Mouse (Mus musculus) heart, adult 2 months (tissue): ENCODE results near the gene Eef2. TPM values are rescaled to one million over a fixed set of nuclear protein-coding genes. Genes with fewer than 3 reads are reported as not detected.
A peak's percentile ranks its signal among the peaks of the same experiment; 100 is the strongest.

Experiments used
- DNase-seq, 2 experiments: peaks; one replicate each; pipeline ENCODE4 v3.0.0; 2021
- H3K27ac ChIP-seq: fragments of 200-600 bp; 2 replicates; pipeline ENCODE4 v1.8.1; 2022
- H3K27me3 ChIP-seq: fragments of 200-500 bp; 2 replicates; pipeline ENCODE4 v1.6.1; 2012; ENCODE audit warnings: mild to moderate bottlenecking, low read length, inconsistent platforms, mixed read lengths; ENCODE audit not compliant: control insufficient read depth, insufficient read depth
- H3K36me3 ChIP-seq: fragments of 200-500 bp; 2 replicates; pipeline ENCODE4 v1.6.1; 2012; ENCODE audit warnings: low read length, inconsistent platforms; ENCODE audit not compliant: control insufficient read depth, insufficient read depth
- H3K4me1 ChIP-seq: fragments of 200-500 bp; 2 replicates; pipeline ENCODE4 v1.6.1; 2011; ENCODE audit warnings: low read length; ENCODE audit not compliant: control insufficient read depth, insufficient read depth
- H3K4me3 ChIP-seq: fragments of 200-600 bp; 2 replicates; pipeline ENCODE4 v1.8.1; 2022
- H3K79me2 ChIP-seq: fragments of 200-500 bp; replicated peaks from 2 replicates; pipeline ENCODE4 v1.6.1; 2012; ENCODE audit warnings: mild to moderate bottlenecking, inconsistent platforms, low read length, moderate library complexity, mixed read lengths; ENCODE audit not compliant: control insufficient read depth, insufficient read depth
- H3K9ac ChIP-seq: fragments of 200-500 bp; 2 replicates; pipeline ENCODE4 v1.6.1; 2012; ENCODE audit warnings: low read depth, mild to moderate bottlenecking, control low read depth, inconsistent platforms, low read length, mixed read lengths
- CTCF ChIP-seq: fragments of 200-600 bp; IDR thresholded peaks from 2 replicates; pipeline ENCODE4 v1.8.1; 2022; ENCODE audit warnings: antibody characterized with exemption, mild to moderate bottlenecking, moderate library complexity
- EP300 ChIP-seq: fragments of 200-500 bp; IDR thresholded peaks from 2 replicates; pipeline ENCODE4 v1.6.1; 2011; ENCODE audit warnings: low read depth, low read length, control low read depth; ENCODE audit not compliant: insufficient read depth
- POLR2A ChIP-seq: fragments of 200-500 bp; IDR thresholded peaks from 2 replicates; pipeline ENCODE4 v1.6.1; 2011; ENCODE audit warnings: mild to moderate bottlenecking, low read depth, low read length, control low read depth; ENCODE audit not compliant: insufficient read depth
- WGBS: fragments of 180-500 bp; shearing (Covaris S2); methylation state at CpG from one replicate; pipeline ENCODE4 v1.1.7; 2018; 5-methylcytosine and 5-hydroxymethylcytosine counted together
- intact Hi-C: fragments of 180-260 bp; cut with DNase I; formaldehyde crosslinking; loops from one replicate; pipeline ENCODE4 v1.15.1; 2025
- polyA plus RNA-seq: library from polyadenylated mRNA; depleted of rRNA; stranded (reverse); fragments of >200 nt; gene quantifications from 2 replicates; pipeline ENCODE4 v1.2.3, GENCODE M21; 2012
- total RNA-seq, 2 experiments: library from RNA; stranded (reverse); gene quantifications; 2 replicates each; pipeline ENCODE4 v1.2.3; 2021

Gene Eef2
- total and polyA plus RNA-seq, 3 experiments, result 887 to 1,244 (median 1,027) TPM

DNA sequence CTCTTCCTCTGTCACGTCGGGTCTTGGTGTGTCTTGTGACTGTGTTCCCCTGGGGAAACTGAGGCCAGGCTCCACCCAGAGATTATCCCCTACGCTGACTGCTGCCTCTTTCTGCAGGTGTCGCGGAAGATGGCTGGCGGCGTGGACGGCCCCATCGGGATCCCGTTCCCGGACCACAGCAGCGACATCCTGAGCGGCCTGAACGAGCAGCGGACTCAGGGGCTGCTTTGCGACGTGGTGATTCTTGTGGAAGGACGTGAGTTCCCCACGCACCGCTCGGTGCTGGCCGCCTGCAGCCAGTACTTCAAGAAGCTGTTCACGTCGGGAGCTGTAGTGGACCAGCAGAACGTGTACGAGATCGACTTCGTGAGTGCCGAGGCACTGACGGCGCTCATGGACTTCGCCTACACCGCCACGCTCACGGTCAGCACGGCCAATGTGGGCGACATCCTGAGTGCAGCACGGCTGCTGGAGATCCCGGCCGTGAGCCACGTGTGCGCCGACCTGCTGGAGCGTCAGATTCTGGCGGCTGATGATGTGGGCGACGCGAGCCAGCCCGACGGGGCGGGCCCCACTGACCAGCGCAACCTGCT lies 32.5 kb upstream of the Eef2 start:
- TF ChIP-seq EP300 (no peak), POLR2A (no peak), CTCF (no peak)
- Histone ChIP-seq H3K79me2 (peaks cover 31% of the 10 kb centered on the region), H3K4me3 (no peak overlapping the region), H3K9ac (no peak overlapping the region), H3K36me3 (no peaks in the 10 kb centered on the region; the same call in 1 of the 2 replicates), H3K27me3 (no peaks in the 10 kb centered on the region), H3K4me1 (peaks cover 26% of the 10 kb centered on the region), H3K27ac (no peak overlapping the region)
- DNase-seq, result peak in 1 of 2 experiments; percentile 26
- intact Hi-C loops, result no loop called here
- WGBS, result 87% methylated on average over 52 of the region's 52 CpGs

DNA sequence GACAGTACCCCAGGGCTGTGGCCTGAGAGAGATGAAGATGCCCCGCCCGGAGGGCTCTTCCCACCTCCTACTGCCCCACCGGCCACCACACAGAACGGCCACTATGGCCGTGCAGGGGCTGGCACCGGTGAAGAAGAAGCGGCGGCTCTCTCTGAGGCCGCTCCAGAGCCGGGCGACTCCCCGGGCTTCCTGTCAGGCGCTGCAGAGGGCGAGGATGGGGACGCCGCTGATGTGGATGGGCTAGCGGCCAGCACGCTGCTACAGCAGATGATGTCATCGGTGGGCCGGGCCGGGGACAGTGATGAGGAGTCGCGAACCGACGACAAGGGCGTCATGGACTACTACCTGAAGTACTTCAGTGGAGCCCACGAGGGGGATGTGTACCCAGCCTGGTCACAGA lies 31.8 kb upstream of the Eef2 start:
- Histone ChIP-seq H3K4me1 (peaks cover 22% of the 10 kb centered on the region), H3K27me3 (no peaks in the 10 kb centered on the region), H3K9ac (no peak overlapping the region), H3K36me3 (no peaks in the 10 kb centered on the region; the same call in 1 of the 2 replicates), H3K27ac (peak overlapping the region; percentile 36; the same call in 1 of the 2 replicates), H3K4me3 (no peak overlapping the region), H3K79me2 (peaks cover 31% of the 10 kb centered on the region)
- WGBS, result 38% methylated on average over 27 of the region's 27 CpGs
- DNase-seq, result peak; percentile 77
- TF ChIP-seq POLR2A (no peak), CTCF (no peak), EP300 (no peak)
- intact Hi-C loops, result no loop called here

DNA sequence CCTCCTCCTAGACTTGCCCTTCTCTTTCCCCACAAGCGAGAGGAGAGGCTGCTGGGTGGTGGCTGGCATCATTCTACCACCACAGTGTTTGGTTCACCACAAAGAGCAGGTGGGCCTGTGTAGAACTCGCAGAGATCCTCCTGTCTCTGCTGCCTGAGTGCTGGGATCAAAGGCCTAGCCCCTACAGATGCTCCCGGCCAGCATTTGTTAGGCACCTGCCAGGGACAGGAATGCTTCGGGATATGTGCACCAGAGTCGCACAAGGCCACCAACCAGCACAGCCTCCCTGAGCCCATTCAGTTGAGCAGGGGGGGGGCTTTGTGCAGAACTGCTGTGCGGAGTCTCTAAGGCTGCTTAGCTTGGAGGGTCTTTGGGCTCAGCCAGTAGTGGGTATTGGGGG lies 31.1 kb upstream of the Eef2 start:
- intact Hi-C loops, result no loop called here
- no peak for DNase-seq
- Histone ChIP-seq H3K4me1 (peaks cover 18% of the 10 kb centered on the region), H3K27ac (no peak overlapping the region), H3K79me2 (peaks cover 28% of the 10 kb centered on the region), H3K9ac (no peak overlapping the region), H3K36me3 (no peaks in the 10 kb centered on the region; the same call in 1 of the 2 replicates), H3K4me3 (no peak overlapping the region), H3K27me3 (no peaks in the 10 kb centered on the region)
- TF ChIP-seq CTCF, result no peak
- no peak for TF ChIP-seq EP300
- no peak for TF ChIP-seq POLR2A
- 84% methylated on average over 6 of the region's 6 CpGs for WGBS

DNA sequence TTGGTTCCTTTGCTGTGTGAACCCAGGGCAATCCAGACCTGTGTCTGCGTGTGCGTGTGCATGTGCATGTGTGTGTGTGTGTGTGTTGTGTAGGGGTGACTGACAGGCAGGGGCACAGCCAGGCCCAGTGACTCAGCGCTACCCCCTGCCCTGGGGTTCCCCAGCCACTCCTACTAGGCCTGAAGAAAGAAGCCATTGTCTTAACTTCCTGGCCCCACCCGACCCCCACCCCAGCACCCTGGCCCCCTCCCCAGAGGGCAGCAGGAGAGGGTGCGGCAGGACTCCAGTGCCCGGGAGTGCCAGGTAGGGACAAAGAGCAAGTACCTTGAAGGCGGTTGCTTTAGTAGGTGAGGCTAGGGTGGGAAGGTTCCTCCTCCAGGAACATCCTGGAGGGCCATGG lies 30.7 kb upstream of the Eef2 start:
- Histone ChIP-seq H3K79me2 (peaks cover 26% of the 10 kb centered on the region), H3K36me3 (no peaks in the 10 kb centered on the region; the same call in 1 of the 2 replicates), H3K9ac (no peak overlapping the region), H3K4me3 (no peak overlapping the region), H3K4me1 (peaks cover 17% of the 10 kb centered on the region), H3K27ac (peak overlapping the region; percentile 40), H3K27me3 (no peaks in the 10 kb centered on the region)
- TF ChIP-seq POLR2A, result no peak
- TF ChIP-seq CTCF, result no peak
- no peak for TF ChIP-seq EP300
- 45% methylated on average over 7 of the region's 7 CpGs for WGBS
- intact Hi-C loops, result loop anchor here (2.0 kb wide), 1 partner anchor 17 kb away; no protein-coding TSS in a partner anchor
- DNase-seq, result no peak

DNA sequence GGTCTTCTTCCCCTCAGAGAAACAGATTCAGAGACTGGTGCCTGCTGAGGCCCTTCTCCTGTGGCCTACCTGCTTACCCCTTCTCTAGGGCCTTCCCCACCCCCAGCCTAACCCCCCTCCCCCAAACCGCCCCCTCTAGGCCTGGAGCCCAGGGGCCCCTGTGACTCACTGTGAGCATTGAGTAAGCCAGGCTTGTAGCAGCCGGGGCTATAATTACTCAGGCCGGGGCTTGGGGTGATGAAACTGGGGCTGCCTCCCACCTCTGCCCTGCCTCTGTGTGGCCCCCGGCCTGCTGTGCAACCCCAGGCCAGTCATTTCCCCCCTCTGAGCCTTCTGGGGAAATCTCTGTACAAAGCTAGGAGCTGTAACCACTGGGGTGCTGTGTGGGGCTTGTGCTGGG lies 30.1 kb upstream of the Eef2 start:
- no peak overlapping the region for H3K4me3 ChIP-seq
- DNase-seq, result no peak
- 56% methylated on average over 4 of the region's 4 CpGs for WGBS
- intact Hi-C loops, result loop anchor here (2.0 kb wide), 1 partner anchor 17 kb away; no protein-coding TSS in a partner anchor
- peaks cover 16% of the 10 kb centered on the region for H3K4me1 ChIP-seq
- TF ChIP-seq EP300 (no peak), POLR2A (no peak), CTCF (no peak)
- peak overlapping the region; percentile 40 for H3K27ac ChIP-seq
- H3K36me3 ChIP-seq, result no peaks in the 10 kb centered on the region; the same call in 1 of the 2 replicates
- no peak overlapping the region for H3K9ac ChIP-seq
- H3K27me3 ChIP-seq, result no peaks in the 10 kb centered on the region
- H3K79me2 ChIP-seq, result peaks cover 25% of the 10 kb centered on the region

DNA sequence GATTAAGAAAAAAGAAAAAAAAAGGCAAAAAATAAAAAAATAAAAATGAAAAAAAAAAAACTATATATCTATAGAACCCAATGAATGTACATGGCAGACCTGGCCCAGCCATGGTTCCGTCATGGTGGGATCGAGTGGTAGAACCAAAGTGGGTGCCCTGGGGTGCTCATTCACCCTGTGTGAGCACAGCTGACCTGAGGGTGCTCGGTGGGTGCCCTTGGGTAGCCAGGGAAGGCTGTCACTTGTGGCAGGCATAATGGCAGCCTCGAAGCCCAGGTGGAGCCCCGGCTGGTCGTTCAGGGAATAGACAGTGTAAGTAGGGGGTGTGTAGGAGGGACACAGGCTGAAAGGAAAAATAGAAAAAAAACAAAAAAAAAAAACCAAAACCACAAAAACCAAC lies 25.2 kb upstream of the Eef2 start:
- no peak for TF ChIP-seq CTCF
- TF ChIP-seq EP300, result no peak
- TF ChIP-seq POLR2A, result no peak
- 66% methylated on average over 6 of the region's 6 CpGs for WGBS

More for the DNA sequence above, 25.2 kb upstream of the Eef2 start:
- no peaks in the 10 kb centered on the region for H3K36me3 ChIP-seq
- peaks cover 6% of the 10 kb centered on the region for H3K79me2 ChIP-seq
- H3K4me1 ChIP-seq, result no peaks in the 10 kb centered on the region
- no peak for DNase-seq
- intact Hi-C loops, result no loop called here
- H3K27me3 ChIP-seq, result no peaks in the 10 kb centered on the region
- no peak overlapping the region for H3K27ac ChIP-seq
- no peak overlapping the region for H3K9ac ChIP-seq
- H3K4me3 ChIP-seq, result no peak overlapping the region
